Mouse (Mus musculus): ENCODE data around the gene Slc39a12. TPM values are rescaled to one million over a fixed set of nuclear protein-coding genes. Genes with fewer than 3 reads are reported as not detected.
A peak's percentile ranks its signal among the peaks of the same experiment; 100 is the strongest.

The Slc39a12 gene
- total RNA-seq (2015) (not detected in 2 replicates), total RNA-seq (2017) (not detected in 2 replicates)

DNA sequence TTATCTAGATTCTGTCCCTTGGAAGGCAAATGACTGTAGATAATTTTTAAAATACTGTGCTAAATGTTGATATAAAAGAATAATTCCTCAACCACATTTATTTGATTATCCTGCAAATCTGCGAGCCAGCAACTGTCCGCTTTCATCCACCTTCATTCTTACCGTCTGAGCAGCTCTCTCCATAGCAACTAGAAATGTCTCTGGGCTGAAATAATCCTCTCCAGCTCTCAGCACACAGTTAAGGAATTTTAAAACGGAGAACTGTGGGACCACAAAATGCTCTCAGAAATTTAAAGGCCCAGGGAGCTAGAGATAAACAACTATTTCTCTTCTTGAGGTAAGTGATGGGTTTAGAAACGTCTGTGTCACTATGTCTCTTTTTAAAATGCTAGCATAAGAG lies at the start of gene Slc39a12:
Gene Slc39a12 (plus strand): TSS at position 155 of the 400 bp plus-strand sequence.
- no peak for ATAC-seq (replicated peaks; ENCODE audit: poor library complexity)

DNA sequence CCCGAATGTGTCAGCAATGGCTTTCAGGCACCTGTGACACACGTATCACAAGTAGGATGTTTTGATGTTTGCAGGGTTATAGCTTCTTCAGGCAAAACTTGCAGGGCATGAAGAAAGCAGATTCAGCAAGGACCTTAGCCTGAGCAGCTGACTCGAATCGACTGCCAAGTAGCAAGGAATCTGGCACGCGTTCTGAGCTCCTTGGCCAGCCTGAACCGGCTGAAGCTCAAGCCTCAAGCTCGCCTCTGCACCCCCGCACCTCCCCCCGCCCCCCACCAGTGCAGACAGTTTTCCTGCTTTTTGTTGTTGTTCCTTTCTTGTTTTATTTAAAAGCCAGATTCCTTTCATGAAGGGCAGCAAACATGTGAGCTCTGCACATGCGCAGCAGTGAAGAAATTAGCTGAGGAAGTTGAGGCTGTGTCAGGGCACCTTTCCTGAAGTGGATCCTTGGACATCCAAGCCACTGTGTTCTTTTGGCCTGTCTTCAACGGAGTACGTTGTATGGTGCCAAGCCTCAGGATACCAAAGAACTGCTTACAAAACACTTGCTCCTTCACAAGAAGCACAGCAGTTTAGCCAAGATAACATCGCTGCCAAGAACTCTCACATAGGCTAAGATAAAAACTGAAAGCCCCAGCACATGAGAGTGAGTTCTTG lies 46.3 kb upstream of the Slc39a12 start:
- ATAC-seq (replicated peaks; ENCODE audit: poor library complexity) = no peak

DNA sequence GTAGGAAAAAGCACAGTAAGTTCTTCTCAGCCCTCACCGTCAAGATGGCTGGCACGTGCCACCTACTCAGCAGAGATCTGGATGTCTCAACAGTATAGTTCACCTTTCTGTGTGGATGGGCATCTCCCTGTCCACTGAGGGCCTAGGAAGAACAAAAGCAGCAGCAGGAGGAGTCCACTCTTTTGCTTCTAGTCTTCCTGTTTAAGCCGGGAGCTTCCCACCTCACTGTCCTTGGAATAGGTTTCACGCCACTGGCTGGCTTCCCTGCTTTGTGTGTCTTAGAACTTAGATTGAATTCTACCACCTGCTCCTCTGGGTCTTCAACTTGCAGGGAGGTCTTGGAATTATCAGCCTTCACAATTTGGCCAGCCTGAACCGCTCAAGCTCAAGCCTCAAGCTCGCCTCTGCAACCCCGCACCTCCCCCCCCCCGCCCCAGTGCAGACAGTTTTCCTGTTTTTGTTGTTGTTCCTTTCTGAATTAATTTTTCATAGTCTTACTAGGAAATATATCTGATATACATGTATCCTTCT lies 45.7 kb upstream of the Slc39a12 start:
- ATAC-seq (replicated peaks; ENCODE audit: poor library complexity) = no peak

DNA sequence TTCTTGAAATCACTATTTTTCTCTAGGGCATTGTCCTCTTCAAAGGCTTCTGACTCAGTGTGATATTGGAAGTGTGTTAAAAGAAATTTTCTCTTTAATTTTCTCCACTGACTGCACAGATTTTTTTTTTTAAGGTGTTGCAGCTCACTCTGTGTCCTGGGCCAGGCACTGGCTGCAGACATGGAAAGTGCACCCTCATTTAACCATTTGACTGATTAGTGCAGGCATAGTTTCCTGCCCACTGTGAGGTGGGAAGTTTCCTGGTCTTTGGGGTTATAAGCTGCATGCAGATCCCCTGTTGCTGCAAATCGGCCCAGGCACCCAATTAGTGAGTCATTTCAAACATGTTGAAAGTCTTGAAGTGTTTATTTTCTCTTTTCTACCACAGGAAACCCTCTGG lies 740 bp downstream of the Slc39a12 start:
- ATAC-seq (replicated peaks; ENCODE audit: poor library complexity) = no peak

DNA sequence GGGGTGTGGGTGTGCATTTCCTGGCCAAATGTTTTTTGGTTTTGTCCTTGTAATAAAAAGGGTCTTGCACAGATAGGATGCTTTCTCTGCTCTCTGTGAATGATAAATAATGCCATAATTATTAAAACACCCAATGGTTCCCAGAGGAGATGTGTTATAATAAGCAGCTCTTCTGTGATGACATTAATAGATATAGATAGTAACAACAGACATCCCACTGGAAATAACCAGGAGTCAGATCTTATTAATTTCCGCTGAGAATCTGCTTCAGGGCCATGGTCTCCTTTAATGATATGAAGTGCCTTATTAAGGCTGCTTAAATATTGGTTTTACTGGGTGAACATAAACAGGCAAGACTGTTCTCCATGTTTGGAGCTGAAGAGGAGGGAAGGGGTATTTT lies 2.8 kb downstream of the Slc39a12 start:
- ATAC-seq (replicated peaks; ENCODE audit: poor library complexity) = no peak

DNA sequence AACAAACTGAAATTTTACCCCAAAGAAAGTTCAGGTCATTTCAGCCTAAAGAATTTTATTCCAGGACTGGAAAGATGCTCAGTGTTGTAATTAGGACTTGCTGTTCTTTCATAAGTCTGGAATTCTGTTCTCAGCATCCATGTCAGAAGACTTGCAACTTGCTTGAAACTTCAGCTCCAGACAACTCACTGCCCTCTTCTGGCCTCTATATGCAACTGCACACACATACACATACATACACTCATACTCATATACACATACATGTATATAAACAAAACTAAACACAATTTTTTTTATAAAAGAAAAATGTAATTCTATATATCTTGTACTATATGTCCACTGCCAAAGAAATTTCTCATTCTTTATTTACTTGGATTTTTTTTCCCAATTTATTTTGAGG lies 14.9 kb downstream of the Slc39a12 start:
- ATAC-seq (replicated peaks; ENCODE audit: poor library complexity) = no peak

DNA sequence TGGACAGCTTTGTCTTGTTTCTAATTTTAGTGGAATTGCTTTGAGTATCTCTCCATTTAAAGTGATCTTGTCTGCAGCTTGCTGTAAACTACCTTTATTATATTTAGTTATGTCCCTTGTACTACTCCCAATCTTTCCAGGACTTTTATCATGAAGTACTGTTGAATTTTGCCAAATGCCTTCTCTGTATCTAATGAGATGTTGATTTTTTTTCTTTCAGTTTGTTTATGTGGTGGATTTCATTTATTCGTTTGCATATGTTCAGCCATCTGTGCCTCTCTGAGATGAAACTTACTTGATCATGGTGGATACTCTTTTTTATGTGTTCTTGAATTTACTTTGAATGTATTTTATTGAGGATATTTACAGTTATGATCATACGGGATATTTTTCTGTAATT lies 40.9 kb downstream of the Slc39a12 start:
- no peak for ATAC-seq (replicated peaks; ENCODE audit: poor library complexity)

DNA sequence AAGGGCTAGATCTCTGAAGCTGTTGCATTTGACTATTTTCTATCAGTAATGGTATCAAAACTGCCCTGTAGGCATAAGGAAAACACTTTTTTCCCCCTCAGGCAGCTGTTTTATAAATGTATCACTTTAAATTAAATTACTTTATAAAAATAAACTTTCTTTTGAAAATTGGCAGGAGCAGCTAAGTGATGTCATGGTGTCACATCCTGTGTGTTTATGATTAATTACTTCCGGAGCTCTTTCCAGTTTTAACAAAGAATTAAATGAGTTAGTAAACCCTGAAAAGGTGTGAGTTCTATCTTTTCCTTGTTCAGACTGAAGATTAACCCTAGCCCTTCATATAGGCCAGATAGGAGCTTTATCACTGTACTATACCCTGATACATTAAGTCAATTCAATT lies 59.2 kb downstream of the Slc39a12 start:
- no peak for ATAC-seq (replicated peaks; ENCODE audit: poor library complexity)

DNA sequence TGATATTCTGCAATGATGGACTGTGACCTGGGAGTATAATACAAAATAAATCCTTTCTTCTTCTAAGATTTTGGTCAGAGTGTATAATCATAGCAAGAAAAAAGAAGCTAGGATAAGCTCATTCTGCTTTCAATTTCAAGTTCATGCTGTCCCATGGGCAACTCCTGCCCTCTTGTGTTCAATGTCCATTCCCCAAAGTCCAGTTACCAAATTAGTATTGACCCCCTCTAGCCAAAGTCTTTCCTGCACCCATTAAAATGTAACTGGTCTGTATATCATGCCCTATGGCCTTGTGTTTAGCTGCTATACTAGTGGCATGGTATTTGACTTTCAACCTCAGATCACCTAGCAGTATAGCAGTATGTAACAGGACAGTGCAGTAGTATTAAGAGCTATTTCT lies 62.8 kb downstream of the Slc39a12 start:
- no peak for ATAC-seq (replicated peaks; ENCODE audit: poor library complexity)

DNA sequence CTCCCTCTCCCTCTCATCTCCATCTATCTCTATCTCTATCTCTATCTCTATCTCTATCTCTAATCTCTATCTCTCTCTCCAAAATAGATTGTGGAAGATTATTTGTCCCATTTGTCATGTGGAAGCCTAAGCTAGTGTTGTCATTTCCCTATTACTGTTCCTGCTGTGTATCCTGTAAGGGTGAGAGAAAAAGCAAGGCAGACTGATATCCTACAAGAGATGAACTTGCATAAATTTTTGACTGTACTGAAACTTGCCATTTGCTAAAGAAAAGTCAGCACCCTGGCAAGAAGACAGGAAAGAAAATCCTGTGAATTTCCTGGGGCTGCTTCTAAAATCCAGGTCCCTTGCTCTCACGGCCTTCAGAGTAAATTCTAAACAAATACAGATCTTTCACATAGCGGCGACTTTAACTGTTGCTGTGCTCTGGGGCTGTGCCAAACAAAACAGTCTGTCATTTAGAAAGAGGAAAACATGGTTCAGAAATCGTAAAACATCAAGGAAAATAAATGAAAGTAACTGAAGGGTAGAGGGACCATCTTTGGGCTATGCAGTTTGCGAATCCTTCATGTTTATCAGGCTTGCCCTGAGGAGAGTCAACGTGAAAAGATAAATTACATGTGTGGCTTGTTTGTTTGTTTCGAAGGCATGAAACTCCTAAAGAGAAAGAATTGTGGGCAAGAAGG lies 67.0 kb downstream of the Slc39a12 start:
- no peak for ATAC-seq (replicated peaks; ENCODE audit: poor library complexity)

DNA sequence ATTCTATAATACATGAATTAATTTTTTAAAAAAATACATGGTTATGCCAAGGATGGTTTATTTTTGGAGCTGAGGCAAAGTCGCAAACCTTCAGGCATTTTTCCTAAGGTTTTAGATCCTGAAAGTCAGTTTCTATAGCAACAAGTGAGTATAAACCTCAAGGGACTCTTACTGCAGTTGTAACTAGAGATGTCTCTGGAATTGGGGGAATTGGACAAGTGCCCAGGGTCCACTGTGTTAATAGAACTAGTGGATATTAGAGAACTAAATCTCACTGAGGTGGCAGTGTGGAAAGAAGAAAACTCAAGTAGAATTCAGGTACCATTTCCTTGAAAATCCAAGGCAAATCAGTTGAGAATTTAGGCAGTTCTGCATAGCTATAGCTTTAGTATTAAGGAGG lies 76.3 kb downstream of the Slc39a12 start:
- ATAC-seq (replicated peaks; ENCODE audit: poor library complexity) = no peak

DNA sequence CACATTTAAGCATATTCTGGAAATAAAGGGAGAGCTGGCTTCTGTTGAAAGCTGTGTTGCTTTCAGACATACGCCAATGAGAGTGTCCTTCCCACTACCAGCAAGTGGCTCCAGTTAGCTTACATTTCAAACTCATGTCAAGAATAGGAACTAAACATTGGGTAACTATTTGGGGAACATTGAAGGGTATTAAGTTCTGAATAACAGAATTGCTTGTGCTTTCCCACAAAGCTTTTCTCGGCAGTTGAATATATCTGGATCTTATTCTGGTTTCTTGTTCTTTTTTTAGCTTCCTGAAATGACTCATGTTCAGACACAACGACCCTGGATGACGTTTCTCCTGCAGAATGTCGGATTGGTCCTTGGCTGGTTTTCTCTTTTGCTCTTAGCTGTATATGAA lies 106.0 kb downstream of the Slc39a12 start:
- peak; percentile 48 for ATAC-seq (replicated peaks; ENCODE audit: poor library complexity)

DNA sequence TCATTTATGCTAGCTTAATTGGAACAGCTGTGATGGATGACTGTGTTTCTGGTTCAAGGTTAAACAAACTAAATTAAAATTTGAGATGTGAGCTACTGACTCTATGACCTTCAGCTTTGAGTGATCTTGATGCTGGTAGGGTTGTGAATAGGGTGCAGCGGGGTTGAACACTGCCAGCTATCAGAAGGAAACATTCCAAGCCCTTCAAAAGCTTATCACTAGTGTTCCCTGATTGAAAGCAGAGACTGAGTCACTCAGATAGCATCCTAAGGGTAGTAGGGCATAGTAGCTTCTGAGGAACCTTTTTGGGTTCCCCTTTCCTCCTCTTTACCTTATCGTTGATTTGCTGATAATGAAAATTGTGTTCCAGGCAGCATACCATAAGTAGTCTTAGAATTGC lies 108.0 kb downstream of the Slc39a12 start:
- ATAC-seq (replicated peaks; ENCODE audit: poor library complexity) = no peak

DNA sequence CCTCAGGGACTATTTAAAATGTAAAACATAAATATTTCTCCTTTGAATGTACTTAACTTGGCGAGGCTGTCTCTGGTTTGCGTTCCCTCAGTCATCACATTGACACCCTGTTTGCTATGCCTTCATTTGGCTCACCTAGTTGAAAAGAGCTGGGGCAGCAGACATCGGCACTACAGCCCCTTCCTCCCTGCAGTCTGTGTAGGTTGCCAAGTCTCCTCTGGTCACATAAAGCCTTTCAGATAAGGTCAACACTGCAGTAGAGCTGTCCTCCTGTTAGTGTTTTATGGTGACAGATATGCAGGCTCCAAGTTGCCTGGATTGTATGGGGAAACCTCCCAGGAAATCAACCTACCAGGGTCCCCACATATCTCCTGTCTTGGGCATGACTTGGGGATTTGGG lies 114.4 kb downstream of the Slc39a12 start:
- ATAC-seq (replicated peaks; ENCODE audit: poor library complexity) = no peak

DNA sequence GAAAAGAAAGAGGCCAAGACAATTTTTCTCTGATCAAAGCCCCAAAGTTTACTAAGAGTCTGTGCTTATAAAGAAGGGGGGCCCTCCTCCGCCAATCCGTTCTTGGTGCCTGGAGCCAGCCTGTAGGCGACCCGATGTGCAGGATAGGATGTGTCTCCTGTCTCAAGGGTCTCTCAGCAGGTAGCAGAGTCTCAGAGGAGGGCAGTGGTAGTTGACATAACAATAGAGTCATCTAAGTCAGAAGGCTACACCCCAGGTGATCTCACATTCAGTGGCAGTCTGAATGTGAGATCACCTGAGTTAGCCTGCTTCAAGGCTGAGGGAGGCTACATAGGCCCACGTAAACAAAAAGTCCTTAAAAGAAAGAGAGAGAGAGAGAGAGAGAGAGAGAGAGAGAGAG lies 130.1 kb downstream of the Slc39a12 start:
- ATAC-seq (replicated peaks; ENCODE audit: poor library complexity) = no peak

DNA sequence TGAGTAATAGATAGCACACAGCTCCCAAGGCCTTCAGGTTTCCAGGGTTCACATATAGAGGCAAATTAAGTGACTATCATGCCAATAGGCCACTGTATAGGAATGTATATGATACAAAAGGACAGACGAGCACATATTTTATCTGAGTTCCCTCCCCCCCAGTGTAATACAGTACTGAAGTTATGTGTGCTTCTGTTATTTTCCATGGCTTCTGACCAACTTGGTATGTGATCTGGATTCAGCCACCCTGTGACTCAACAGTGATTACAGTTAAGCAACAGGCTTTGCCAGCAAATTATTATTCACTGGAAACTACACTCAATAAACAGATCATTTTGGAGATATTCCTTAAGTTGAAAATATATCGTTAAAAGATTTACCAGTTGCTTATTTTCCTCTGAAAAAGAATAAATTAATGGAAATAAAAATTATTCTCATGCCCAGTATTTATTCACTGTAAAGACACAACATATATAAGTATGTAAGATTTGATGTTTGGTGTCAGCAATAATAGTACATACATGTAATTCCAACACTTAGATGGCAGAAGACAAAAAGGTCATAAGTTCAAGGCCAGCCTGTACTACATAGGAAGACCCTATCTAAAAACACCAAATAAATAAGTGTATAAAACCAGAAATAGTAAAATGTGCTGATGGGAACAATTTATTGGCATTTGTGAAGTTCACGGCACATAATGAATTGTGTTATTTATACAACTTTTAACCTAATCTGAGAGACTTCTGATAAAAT lies 146.4 kb downstream of the Slc39a12 start:
- ATAC-seq (replicated peaks; ENCODE audit: poor library complexity) = no peak

DNA sequence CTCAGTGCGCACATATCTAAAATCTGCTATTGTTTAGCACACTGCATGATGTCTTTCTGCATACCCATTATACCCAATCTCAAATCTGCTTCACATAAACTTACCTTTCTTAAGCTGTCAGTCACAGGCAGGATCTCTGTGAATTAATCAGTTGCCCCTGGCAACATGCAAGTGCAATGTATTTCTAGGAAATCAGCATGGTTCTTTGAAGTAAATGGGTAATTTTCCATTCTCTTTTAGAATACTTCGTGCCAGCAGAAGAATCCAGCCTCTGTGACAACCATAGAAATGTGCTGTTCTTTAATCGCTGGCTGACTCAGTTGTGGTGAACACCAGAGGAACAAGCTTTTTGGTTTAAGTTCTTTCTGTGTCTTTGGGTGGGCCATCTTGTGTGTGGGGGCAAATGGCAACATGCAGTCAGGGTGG lies 147.1 kb downstream of the Slc39a12 start:
- no peak for ATAC-seq (replicated peaks; ENCODE audit: poor library complexity)

DNA sequence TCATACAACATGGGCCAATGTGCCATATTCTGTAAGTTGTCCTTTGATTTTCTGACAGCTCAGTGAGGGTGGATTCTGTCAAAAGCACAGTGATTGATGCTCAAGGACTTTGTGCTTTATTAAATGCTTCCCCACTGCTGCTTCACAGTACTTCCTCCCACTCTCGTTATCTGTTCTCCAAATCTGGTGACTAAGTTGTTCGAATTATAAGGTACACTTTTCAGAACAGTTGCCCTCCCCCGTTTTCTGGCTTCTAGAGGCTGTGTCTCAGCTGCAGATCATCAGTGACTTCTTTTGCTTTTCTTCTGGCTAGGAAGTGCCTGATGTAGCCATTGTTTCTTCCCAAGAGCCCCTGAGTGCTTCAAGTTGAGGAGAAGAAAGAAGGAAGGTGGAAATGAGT lies 149.7 kb downstream of the Slc39a12 start:
- ATAC-seq (replicated peaks; ENCODE audit: poor library complexity) = no peak

DNA sequence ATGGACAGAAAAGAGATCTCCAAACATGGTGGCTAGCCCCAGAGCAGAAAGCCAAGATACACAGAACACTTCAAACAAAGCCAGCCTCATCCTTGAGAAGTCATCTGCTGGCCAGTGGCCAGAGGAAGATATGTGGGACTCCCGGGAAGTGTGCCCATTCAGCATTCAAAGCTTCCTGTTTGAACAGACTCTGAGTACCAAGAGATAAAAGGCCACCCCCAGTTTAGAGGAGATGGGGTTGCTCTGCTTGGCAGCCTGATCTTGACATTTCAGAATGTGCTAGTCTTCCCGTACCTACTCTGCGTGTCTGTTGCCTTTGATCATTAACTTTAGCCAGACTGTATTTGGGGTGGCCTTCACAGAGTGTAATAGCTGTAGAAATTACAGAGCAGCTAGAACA lies 155.2 kb downstream of the Slc39a12 start:
- no peak for ATAC-seq (replicated peaks; ENCODE audit: poor library complexity)

DNA sequence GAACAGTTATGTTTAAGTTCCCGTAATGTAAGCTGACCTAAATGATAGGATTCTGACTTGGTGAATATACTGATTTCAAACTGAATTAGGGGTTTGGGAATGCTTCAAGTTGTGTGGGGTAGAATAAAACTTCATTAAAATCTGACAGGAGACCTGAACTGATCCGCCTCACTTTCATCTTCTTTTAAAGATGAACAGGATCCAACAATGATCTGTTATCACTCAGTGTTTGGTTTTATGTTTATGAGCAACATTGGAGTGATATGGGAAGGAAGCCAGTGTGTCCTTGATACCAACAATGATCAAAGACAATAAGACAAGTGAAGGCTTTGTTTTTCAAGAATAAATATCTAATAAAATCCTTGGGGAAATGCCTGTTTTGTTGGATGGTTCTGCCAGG lies 155.7 kb downstream of the Slc39a12 start:
- ATAC-seq (replicated peaks; ENCODE audit: poor library complexity) = no peak

Measured in megakaryocyte progenitor cell, adult 5-6 weeks (primary cell).